Mouse (Mus musculus) brain, embryonic 14.5 days (tissue): ENCODE measurements at regions not wholly inside any gene's neighbourhood (a gene's known extent, or its start where the extent isn't known, plus 50 kb on each side); places are given as distances from the start of the nearest gene placed in this dataset.

Source experiments
- CTCF ChIP-seq: fragments of 200-500 bp; IDR thresholded peaks from 2 replicates; pipeline ENCODE4 v1.5.1; 2012; ENCODE audit warnings: inconsistent platforms, mild to moderate bottlenecking, moderate library complexity, borderline replicate concordance; ENCODE audit not compliant: insufficient read depth, insufficient read length; ENCODE audit errors: extremely low read depth
- POLR2A ChIP-seq: fragments of 200-500 bp; IDR thresholded peaks from 2 replicates; pipeline ENCODE4 v1.6.1; 2012; ENCODE audit warnings: mild to moderate bottlenecking, inconsistent platforms, borderline replicate concordance; ENCODE audit not compliant: poor library complexity, insufficient read depth, insufficient read length, severe bottlenecking; ENCODE audit errors: extremely low read depth

DNA sequence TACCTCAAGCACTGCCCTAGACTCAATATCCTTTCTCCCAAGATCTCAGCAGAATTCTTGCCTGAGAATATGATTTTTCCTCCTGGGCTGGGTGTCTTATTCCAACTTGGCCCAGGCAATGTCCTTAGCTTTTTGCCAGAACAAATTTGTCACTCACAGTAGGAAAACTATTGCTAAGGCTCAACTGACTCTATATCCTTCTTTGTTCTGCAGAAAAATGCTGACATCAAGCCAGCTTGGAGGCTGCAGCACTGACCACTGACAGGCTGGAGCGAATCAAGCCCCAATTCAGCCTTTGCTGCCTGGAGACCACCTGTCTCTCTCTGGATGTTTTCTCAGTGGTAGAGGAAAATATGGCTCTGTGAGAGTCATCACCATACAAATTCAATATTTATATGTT lies 572.8 kb downstream of the Nebl start:
- TF ChIP-seq CTCF (no peak), POLR2A (no peak)
